Mouse (Mus musculus) urinary bladder, postnatal 10 days (tissue): ENCODE results near the gene D030056L22Rik.

Experiments used
- DNase-seq: peaks from one replicate; pipeline ENCODE4 v3.0.0; 2022; ENCODE audit warnings: low spot score

D030056L22Rik gene

GRCm38 (mm10) chr19:18735901-18736300, 22.9 kb downstream of the D030056L22Rik start:
- no peak for DNase-seq

GRCm38 (mm10) chr19:18739146-18739545, 26.2 kb downstream of the D030056L22Rik start:
- no peak for DNase-seq

- DNase-seq: no peak
Measured at GRCm38 (mm10) chr19:18743946-18744345, 31.0 kb downstream of the D030056L22Rik start.

- DNase-seq: no peak
Measured at GRCm38 (mm10) chr19:18746576-18747340, 33.8 kb downstream of the D030056L22Rik start.

- DNase-seq: no peak
Measured at GRCm38 (mm10) chr19:18747379-18747778, 34.4 kb downstream of the D030056L22Rik start.

- no peak for DNase-seq
Measured at GRCm38 (mm10) chr19:18749598-18750339, 36.8 kb downstream of the D030056L22Rik start, which contains the start of gene Trpm6. TSS of gene Trpm6 (plus strand) at chr19:18749983.

- no peak for DNase-seq
Measured at GRCm38 (mm10) chr19:18757191-18757590, 44.2 kb downstream of the D030056L22Rik start.

- DNase-seq: no peak
Measured at GRCm38 (mm10) chr19:18757706-18758105, 44.7 kb downstream of the D030056L22Rik start.

- no peak for DNase-seq
Measured at GRCm38 (mm10) chr19:18758269-18758668, 45.3 kb downstream of the D030056L22Rik start.

GRCm38 (mm10) chr19:18758916-18759315, 45.9 kb downstream of the D030056L22Rik start:
- no peak for DNase-seq

GRCm38 (mm10) chr19:18766399-18766798, 53.4 kb downstream of the D030056L22Rik start:
- no peak for DNase-seq
